16 mouse cellular contexts compared by ENCODE assay signal in the genomic region with DNA sequence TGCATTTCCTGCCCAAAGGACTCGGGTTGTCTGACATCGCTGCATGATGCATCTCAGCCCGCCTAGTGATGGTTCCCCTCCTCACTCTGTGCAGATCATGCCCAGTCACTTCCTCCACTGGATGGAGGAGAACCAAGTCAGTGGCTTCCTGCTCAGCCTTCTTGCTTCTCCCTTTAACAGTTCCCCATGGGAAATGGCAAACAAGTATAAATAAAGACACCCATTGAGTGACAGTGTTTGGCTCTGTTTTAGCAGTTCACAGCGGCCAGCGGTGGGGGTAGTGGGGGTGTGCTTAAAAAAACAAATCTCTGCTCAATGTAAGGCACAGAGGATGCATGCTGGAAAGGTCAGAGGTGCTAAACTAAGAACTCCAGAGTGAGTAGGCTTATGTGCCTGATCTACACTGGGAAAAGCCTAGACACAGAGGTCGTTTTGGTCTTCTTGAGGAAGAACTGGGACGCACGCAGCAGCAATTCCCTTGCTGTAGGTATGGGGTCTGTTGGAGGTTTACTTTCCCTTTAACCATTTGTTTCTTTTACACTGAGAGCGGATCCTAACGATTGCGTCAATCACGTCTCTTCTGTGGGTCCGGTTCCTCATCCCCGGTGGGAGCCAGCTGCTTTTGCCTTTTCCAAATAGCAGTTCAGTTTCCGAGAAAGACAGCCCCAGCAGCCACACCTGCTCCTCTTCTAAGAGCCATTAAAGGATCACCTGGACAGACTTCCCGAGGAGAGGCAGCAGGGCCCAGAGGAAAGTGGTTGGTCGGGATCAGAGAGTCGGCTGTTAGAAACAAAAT. TPM values are rescaled to one million over a fixed set of nuclear protein-coding genes. Genes with fewer than 3 reads are reported as not detected.
DNase-seq lines count a peak whose midpoint lies in the region; ATAC-seq and TF ChIP-seq lines count a peak whose summit lies in the region.
"Had no signal": no experiment of that assay in that cellular context is flagged by ENCODE, and none has a peak within 500 bp of the region (broad histone marks: within the 10 kb centered on the region; RNA-seq: fewer than 3 reads in every experiment).

No protein-coding gene starts in this region.

- peak; percentile 24 for DNase-seq in heart, postnatal 4 days
- DNase-seq in heart, postnatal 10 days, result no peak
- no peak for DNase-seq in lung, postnatal 14 days
- no peak for DNase-seq in adrenal gland, adult 18-20 months (ENCODE audit: low spot score in 2 of 2)
- no peak for DNase-seq in forebrain, embryonic 14.5 days (ENCODE audit: low spot score)
- DNase-seq: adrenal gland, postnatal 14 days; cerebellum, adult 8-10 months had no signal

- no peak overlapping the region for H3K4me3 ChIP-seq in lung, embryonic 16.5 days (ENCODE audit: low read length)
- H3K4me3 ChIP-seq in liver, embryonic 15.5 days (replicated peaks), result no peak overlapping the region
- 0 out of 2 replicates have a peak overlapping the region, but pooled peaks have one; percentile 4 for H3K4me3 ChIP-seq in small intestine, adult 2 months (ENCODE audit: low read depth, low read length)
- no peak overlapping the region for H3K4me3 ChIP-seq in forebrain, embryonic 14.5 days (ENCODE audit: low read depth, low read length)
- H3K4me3 ChIP-seq: erythroblast, embryonic 14.5 days; hindbrain, embryonic 10.5 days; limb, embryonic 15.5 days had no signal

- WGBS in lung, embryonic 16.5 days, result 35% methylated on average over 18 of the region's 18 CpGs
- 28% methylated on average over 18 of the region's 18 CpGs for WGBS in liver, embryonic 15.5 days (ENCODE audit: insufficient replicate concordance)
- 54% methylated on average over 18 of the region's 18 CpGs for WGBS in small intestine, adult 2 months
- WGBS in forebrain, embryonic 14.5 days, result 70% methylated on average over 18 of the region's 18 CpGs

- H3K9ac ChIP-seq in lung, embryonic 16.5 days (ENCODE audit: low read length), result no peak overlapping the region
- no peak overlapping the region for H3K9ac ChIP-seq in liver, embryonic 15.5 days
- no peak overlapping the region for H3K9ac ChIP-seq in forebrain, embryonic 14.5 days (ENCODE audit: low read length)
- H3K9ac ChIP-seq: limb, embryonic 15.5 days had no signal

- no peak overlapping the region for H3K4me2 ChIP-seq in lung, embryonic 16.5 days (ENCODE audit: low read depth, low read length)
- peak overlapping the region; percentile 10; the same call in 1 of the 2 replicates for H3K4me2 ChIP-seq in liver, embryonic 15.5 days
- H3K4me2 ChIP-seq in forebrain, embryonic 14.5 days (ENCODE audit: low read length), result no peak overlapping the region
- H3K4me2 ChIP-seq: limb, embryonic 15.5 days had no signal

- 0 out of 2 replicates have a peak, but pooled peaks cover 4% of the 10 kb centered on the region for H3K36me3 ChIP-seq in lung, embryonic 16.5 days (ENCODE audit: control insufficient read depth, insufficient read depth, low read length)
- no peaks in the 10 kb centered on the region for H3K36me3 ChIP-seq in liver, embryonic 15.5 days (replicated peaks)
- no peaks in the 10 kb centered on the region for H3K36me3 ChIP-seq in small intestine, adult 2 months (ENCODE audit: control insufficient read depth, insufficient read depth, low read length)
- no peaks in the 10 kb centered on the region for H3K36me3 ChIP-seq in forebrain, embryonic 14.5 days (ENCODE audit: control insufficient read depth, insufficient read depth, low read length)

- H3K27ac ChIP-seq in lung, embryonic 16.5 days (ENCODE audit: low read length), result no peak overlapping the region
- 0 out of 2 replicates have a peak overlapping the region, but pooled peaks have one; percentile 14 for H3K27ac ChIP-seq in liver, embryonic 15.5 days (replicated peaks)
- peak overlapping the region; percentile 53; the same call in 1 of the 2 replicates for H3K27ac ChIP-seq in small intestine, adult 2 months (ENCODE audit: insufficient read depth, low read depth, low read length)
- no peak overlapping the region for H3K27ac ChIP-seq in forebrain, embryonic 14.5 days (ENCODE audit: low read depth, low read length)
- H3K27ac ChIP-seq: hindbrain, embryonic 10.5 days; limb, embryonic 15.5 days had no signal

- TF ChIP-seq CTCF in small intestine, adult 2 months (IDR thresholded peaks at IDR 0.05; ENCODE audit: extremely low read depth, insufficient read length, insufficient replicate concordance, low read depth, low read length), result no peak

- no peak for TF ChIP-seq POLR2A in small intestine, adult 2 months (IDR thresholded peaks at IDR 0.05; ENCODE audit: low read depth, low read length)

- peaks cover 41% of the 10 kb centered on the region for H3K4me1 ChIP-seq in lung, embryonic 16.5 days (replicated peaks; ENCODE audit: control insufficient read depth, insufficient read depth, low read length)
- peaks cover 3% of the 10 kb centered on the region; the same call in 1 of the 2 replicates for H3K4me1 ChIP-seq in liver, embryonic 15.5 days (replicated peaks)
- H3K4me1 ChIP-seq in small intestine, adult 2 months (ENCODE audit: control insufficient read depth, insufficient read depth, insufficient read length, low read length), result peaks cover 4% of the 10 kb centered on the region
- H3K4me1 ChIP-seq in forebrain, embryonic 14.5 days (ENCODE audit: control insufficient read depth, insufficient read depth, low read length), result no peaks in the 10 kb centered on the region

- intact Hi-C loops in heart, postnatal 10 days (cut with DNase I), result no loop called here

- peak; percentile 10; the same call in 1 of the 2 replicates for ATAC-seq in lung, embryonic 16.5 days (ENCODE audit: low read depth)
- ATAC-seq in liver, embryonic 15.5 days (ENCODE audit: insufficient read depth), result no peak
- no peak for ATAC-seq in forebrain, embryonic 14.5 days
- ATAC-seq: midbrain, embryonic 16.5 days; Patski had no signal

- no peaks in the 10 kb centered on the region for H3K9me3 ChIP-seq in lung, embryonic 16.5 days (ENCODE audit: control insufficient read depth, low read length)
- no peaks in the 10 kb centered on the region for H3K9me3 ChIP-seq in liver, embryonic 15.5 days (replicated peaks)
- no peaks in the 10 kb centered on the region for H3K9me3 ChIP-seq in forebrain, embryonic 14.5 days (replicated peaks; ENCODE audit: control insufficient read depth, low read length)
- H3K9me3 ChIP-seq: limb, embryonic 15.5 days had no signal

- H3K27me3 ChIP-seq in lung, embryonic 16.5 days (ENCODE audit: control insufficient read depth, insufficient read depth, low read depth, low read length), result peaks cover 2% of the 10 kb centered on the region; the same call in 1 of the 2 replicates
- peaks cover 27% of the 10 kb centered on the region for H3K27me3 ChIP-seq in liver, embryonic 15.5 days
- no peaks in the 10 kb centered on the region for H3K27me3 ChIP-seq in small intestine, adult 2 months (ENCODE audit: control insufficient read depth, insufficient read depth, low read length)
- no peaks in the 10 kb centered on the region for H3K27me3 ChIP-seq in forebrain, embryonic 14.5 days (replicated peaks; ENCODE audit: control insufficient read depth, insufficient read depth, low read length)
- H3K27me3 ChIP-seq: limb, embryonic 15.5 days; Patski had no signal

RNA-seq across cellular contexts. Expression of a gene that starts 1.8 kb away (rescaled TPM):
- 1 to 10 TPM; 1.9 to 2.8 TPM for total RNA-seq in heart, postnatal 4 days (2021)
- total RNA-seq in heart, postnatal 10 days (2021), result 1 to 10 TPM; 1.9 to 2.5 TPM
- 6.9 and 7.4 TPM in 2 replicates for polyA plus RNA-seq in lung, embryonic 16.5 days (2015; fragmentation: Nextera tagmentation; extraction: Ambion mirVana)
- 4.3 and 4.5 TPM in 2 replicates for polyA plus RNA-seq in liver, embryonic 15.5 days (2015; fragmentation: Nextera tagmentation; extraction: Ambion mirVana)
- polyA plus RNA-seq in small intestine, adult 2 months (2012; rRNA removed), result 1.3 and 2.3 TPM in 2 replicates
- 10 to 100 TPM in 1 of 2 experiments, 1 to 10 TPM in 1; 2.0 to 16.3 TPM for total RNA-seq in adrenal gland, adult 18-20 months (2021)
- 5.1 and 7.4 TPM in 2 replicates for polyA plus RNA-seq in forebrain, embryonic 14.5 days (2014; fragmentation: Nextera tagmentation; extraction: Ambion mirVana)

RNA-seq across cellular contexts. Expression of a gene that starts 26.3 kb away (rescaled TPM):
- 100 to 1,000 TPM; 140 to 153 TPM for total RNA-seq in heart, postnatal 4 days (2021)
- 100 to 1,000 TPM; 187 to 198 TPM for total RNA-seq in heart, postnatal 10 days (2021)
- 244 and 249 TPM in 2 replicates for polyA plus RNA-seq in lung, embryonic 16.5 days (2015; fragmentation: Nextera tagmentation; extraction: Ambion mirVana)
- polyA plus RNA-seq in liver, embryonic 15.5 days (2015; fragmentation: Nextera tagmentation; extraction: Ambion mirVana), result 9.5 and 10.7 TPM in 2 replicates
- 24.1 and 50.6 TPM in 2 replicates for polyA plus RNA-seq in small intestine, adult 2 months (2012; rRNA removed)
- 10 to 100 TPM; 18.1 to 46.2 TPM for total RNA-seq in adrenal gland, adult 18-20 months (2021)
- 14.5 and 15.8 TPM in 2 replicates for polyA plus RNA-seq in forebrain, embryonic 14.5 days (2014; fragmentation: Nextera tagmentation; extraction: Ambion mirVana)
- polyA plus RNA-seq: erythroblast, embryonic 14.5 days had no signal

RNA-seq across cellular contexts. Expression of a gene that starts 47.8 kb away (rescaled TPM):
- under 1 TPM; 0.26 to 0.45 TPM for total RNA-seq in heart, postnatal 4 days (2021)
- total RNA-seq in heart, postnatal 10 days (2021), result not detected
- 0.55 and 0.57 TPM in 2 replicates for polyA plus RNA-seq in lung, embryonic 16.5 days (2015; fragmentation: Nextera tagmentation; extraction: Ambion mirVana)
- polyA plus RNA-seq in liver, embryonic 15.5 days (2015; fragmentation: Nextera tagmentation; extraction: Ambion mirVana), result 0.12 TPM in 2 replicates
- not detected in 2 replicates for polyA plus RNA-seq in small intestine, adult 2 months (2012; rRNA removed)
- 1 to 10 TPM in 1 of 2 experiments, not detected in 1; 1.2 TPM for total RNA-seq in adrenal gland, adult 18-20 months (2021)
- polyA plus RNA-seq in forebrain, embryonic 14.5 days (2014; fragmentation: Nextera tagmentation; extraction: Ambion mirVana), result not detected in 2 replicates
- total RNA-seq: adrenal gland, postnatal 14 days; gastrocnemius, adult 8-10 months had no signal
- polyA plus RNA-seq: erythroblast, embryonic 14.5 days had no signal

Comparison
In these comparisons a context has a peak if more than half of its experiments do, and no peak if none do; other contexts are left out.
1. H3K27ac ChIP-seq: peak in liver, embryonic 15.5 days (single experiment) and small intestine, adult 2 months (single experiment); none in lung, embryonic 16.5 days (single experiment) and forebrain, embryonic 14.5 days (single experiment).